Mouse (Mus musculus): ENCODE measurements around the gene Olfr1475.
"Not testable (repeated sequence)": the region's sequence is repeated elsewhere in the genome, so short reads cannot be mapped to it uniquely, and the experiment has no call there.

Olfr1475 gene

DNA sequence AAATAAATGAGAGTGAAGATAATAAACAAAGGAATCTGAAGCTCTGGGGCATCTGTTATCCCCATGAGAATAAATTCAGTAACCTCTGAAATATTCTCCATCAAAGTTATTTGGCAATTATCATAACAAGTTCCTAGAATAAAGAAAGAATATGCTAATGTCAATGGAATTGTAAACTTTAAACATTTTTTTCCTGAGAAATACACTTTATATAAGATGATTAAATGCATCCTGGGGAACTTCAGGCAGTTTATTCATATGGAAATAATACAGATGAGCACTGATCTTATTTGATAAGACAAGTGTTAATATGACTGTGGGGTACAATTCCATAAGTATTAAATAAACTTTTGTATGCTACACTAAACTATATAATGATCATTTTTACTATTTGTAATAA lies at the start of gene Olfr1475:
Gene Olfr1475 (minus strand): TSS at position 101 of the 400 bp plus-strand sequence.
- no peak for DNase-seq (ENCODE audit: low read depth, low spot score)

DNA sequence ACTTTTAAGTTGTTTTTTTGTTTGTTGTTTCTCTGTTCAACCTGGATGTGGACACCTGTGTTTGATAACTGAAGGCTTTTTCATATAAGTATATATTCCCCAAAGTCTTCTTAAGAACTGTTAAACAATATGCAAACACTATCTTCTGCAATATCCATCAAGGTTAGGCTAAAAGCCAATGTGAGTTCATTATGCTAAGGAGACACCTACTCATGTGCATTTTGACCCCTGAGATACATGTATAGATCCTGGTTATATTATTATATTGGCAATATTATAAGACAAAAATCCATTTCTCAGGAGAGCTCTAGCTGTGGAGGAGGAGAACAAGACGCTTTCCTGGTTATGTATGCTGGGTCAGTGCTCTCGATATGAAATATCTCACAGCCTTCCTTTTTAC lies 47.6 kb upstream of the Olfr1475 start, which contains the start of gene Olfr1480:
Gene Olfr1480 (plus strand): TSS at position 301 of the 400 bp plus-strand sequence.
- DNase-seq (ENCODE audit: low read depth, low spot score): no peak

DNA sequence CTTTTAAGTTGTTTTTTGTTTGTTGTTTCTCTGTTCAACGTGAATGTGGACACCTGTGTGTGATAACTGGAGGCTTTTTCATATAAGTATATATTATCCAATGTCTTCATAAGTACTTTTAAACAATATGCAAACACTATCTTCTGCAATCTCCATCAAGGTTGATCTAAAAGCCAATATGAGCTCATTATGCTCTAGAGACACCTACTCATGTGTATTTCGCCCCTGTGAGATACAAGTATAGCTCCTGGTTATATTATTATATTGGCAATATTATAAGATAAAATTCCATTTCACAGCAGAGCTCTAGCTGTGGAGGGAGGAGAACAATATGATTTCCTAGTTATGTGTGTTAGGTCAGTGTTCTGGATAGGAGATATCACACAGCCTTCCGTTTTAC lies 20.2 kb upstream of the Olfr1475 start, which contains the start of gene Olfr1477:
Gene Olfr1477 (plus strand): TSS at position 301 of the 400 bp plus-strand sequence.
- DNase-seq (ENCODE audit: low read depth, low spot score): no peak

DNA sequence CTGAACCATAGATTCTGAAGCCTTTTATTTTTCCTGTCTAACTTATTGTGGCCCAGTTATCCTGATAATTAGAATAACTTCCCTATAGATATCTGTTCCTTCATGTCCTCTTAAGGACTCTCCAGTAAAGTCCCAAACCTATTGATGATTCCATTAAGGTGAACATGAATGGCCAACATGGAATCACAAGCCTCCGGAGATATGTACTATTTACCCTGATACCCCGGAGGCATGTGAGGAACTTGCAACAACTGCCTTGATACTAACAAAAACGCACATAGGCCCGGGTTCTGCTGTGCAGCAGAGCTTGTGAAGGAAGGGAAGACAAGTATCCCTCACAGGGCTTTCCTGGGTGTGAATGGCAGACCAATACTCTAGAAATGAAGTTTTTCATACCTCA lies 10.7 kb downstream of the Olfr1475 start, which contains the start of gene Olfr1474:
Gene Olfr1474 (plus strand): TSS at position 301 of the 400 bp plus-strand sequence.
- not testable (repeated sequence) for DNase-seq (ENCODE audit: low read depth, low spot score)

DNA sequence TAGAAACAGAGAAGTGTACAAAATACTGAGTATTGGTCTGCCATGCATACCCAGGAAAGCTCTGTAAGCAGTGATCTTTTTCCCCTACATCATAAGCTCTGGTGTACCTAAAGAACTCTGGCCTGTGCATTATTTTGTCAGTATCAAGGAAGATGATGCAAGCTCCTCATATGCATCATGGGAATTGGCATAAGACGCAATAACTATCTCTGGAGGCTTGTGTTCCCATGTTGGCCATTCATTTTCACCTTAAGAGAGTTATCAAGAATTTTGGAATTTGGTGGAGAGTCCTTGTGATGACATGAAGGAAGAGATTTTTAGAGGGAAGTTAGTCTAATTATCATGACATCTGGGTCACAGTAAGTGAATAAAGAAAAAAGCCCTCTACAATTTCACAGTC lies 24.0 kb downstream of the Olfr1475 start, which contains the start of gene Olfr1472:
Gene Olfr1472 (minus strand): TSS at position 101 of the 400 bp plus-strand sequence.
- DNase-seq (ENCODE audit: low read depth, low spot score): no peak

DNA sequence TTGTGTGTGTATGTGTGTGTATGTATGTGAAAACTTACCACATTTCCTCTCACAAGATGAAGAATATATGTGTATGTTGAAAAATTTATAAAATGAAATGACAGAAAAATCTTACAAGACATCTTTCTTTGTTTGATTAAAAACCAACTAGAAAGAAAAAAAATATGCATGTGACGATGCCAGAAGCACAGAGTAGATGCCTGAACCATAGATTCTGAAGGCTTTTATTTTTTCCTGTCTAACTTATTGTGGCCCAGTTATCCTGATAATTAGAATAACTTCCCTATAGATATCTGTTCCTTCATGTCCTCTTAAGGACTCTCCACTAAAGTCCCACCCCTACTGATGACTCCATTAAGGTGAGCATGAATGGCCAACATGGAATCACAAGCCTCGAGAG lies 36.9 kb downstream of the Olfr1475 start, which contains the start of gene Olfr1471:
Gene Olfr1471 (plus strand): TSS at position 301 of the 400 bp plus-strand sequence.
- not testable (repeated sequence) for DNase-seq (ENCODE audit: low read depth, low spot score)
